1 mouse cellular context compared by ENCODE assay signal in the genomic region with DNA sequence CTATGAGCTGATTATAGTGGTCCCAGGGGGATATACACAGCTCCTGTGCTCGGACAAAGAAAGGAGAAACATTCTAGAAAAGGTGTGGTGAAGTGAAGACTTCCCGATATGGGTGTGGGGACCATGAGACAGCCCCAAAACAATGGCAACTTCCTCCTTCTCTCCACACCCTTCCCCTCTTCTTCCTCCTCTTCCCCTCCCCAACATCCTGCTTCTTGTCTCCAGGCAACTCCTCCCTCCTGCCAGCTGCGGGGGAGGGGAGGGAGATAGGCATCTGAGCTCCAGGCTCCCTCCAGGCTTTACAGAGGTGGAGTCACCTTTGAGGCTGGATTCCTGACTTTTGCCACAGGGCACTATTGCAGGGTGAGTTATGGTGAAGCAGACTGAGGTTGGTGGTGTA.
TF ChIP-seq lines count a peak whose summit lies in the region.

No protein-coding gene starts in this region.

TF ChIP-seq in CH12.LX, 34 proteins besides CTCF, POLR2A, EP300 and RAD21 (continued from another document):
- no peak for TF ChIP-seq BHLHE40 (IDR thresholded peaks at IDR 0.05; ENCODE audit: low read depth, low read length)
- no peak for TF ChIP-seq SIN3A (IDR thresholded peaks at IDR 0.05; ENCODE audit: low read length)
- TF ChIP-seq RCOR1 (conservative IDR thresholded peaks at IDR 0.05; ENCODE audit: low read depth, low read length): no peak
- no peak for TF ChIP-seq TCF12 (IDR thresholded peaks at IDR 0.05; ENCODE audit: low read depth, low read length)
- no peak for TF ChIP-seq USF2 (conservative IDR thresholded peaks at IDR 0.05; ENCODE audit: low read depth, low read length)
- no peak for TF ChIP-seq ETS1 (conservative IDR thresholded peaks at IDR 0.05; ENCODE audit: low read depth, low read length)
- TF ChIP-seq NRF1 (IDR thresholded peaks at IDR 0.05; ENCODE audit: low read depth, low read length): no peak
- TF ChIP-seq IRF4 (IDR thresholded peaks at IDR 0.05; ENCODE audit: low read depth, low read length): no peak
- no peak for TF ChIP-seq KAT2A (IDR thresholded peaks at IDR 0.05; ENCODE audit: insufficient replicate concordance, low read length)
- no peak for TF ChIP-seq MAFK (IDR thresholded peaks at IDR 0.05; ENCODE audit: insufficient replicate concordance, low read length)
- TF ChIP-seq USF1 (IDR thresholded peaks at IDR 0.05; ENCODE audit: low read depth, low read length): no peak
- no peak for TF ChIP-seq POLR2AphosphoS2 (IDR thresholded peaks at IDR 0.05; ENCODE audit: low read depth, low read length)
- no peak for TF ChIP-seq E2F4 (IDR thresholded peaks at IDR 0.05; ENCODE audit: insufficient replicate concordance, low read depth, low read length)
- no peak for TF ChIP-seq MAX (IDR thresholded peaks at IDR 0.05; ENCODE audit: low read length)
